Mouse (Mus musculus) layer of hippocampus, postnatal 25 days (tissue): Measurements from ENCODE around the gene Zscan29. TPM values are rescaled to one million over a fixed set of nuclear protein-coding genes. Genes with fewer than 3 reads are reported as not detected.

Experiments used
- DNase-seq, 2 experiments: peaks; one replicate each; pipeline ENCODE4 v3.0.0; 2022; ENCODE audit warnings: mixed read lengths in 2 of 2, low spot score in 1 of 2; ENCODE audit errors: extremely low spot score in 1 of 2
- total RNA-seq, 2 experiments: library from RNA; stranded (reverse); gene quantifications; 2 replicates each; pipeline ENCODE4 v1.2.3; 2021

Gene Zscan29
- total RNA-seq: 1 to 10 TPM; 6.1 to 6.4 TPM

GRCm38 (mm10) chr2:121170980-121171742, at the start of gene Zscan29:
Zscan29 (minus strand) TSS chr2:121171125.
- peak; percentile 77 to 79 for DNase-seq

GRCm38 (mm10) chr2:121219994-121220393, 49.1 kb upstream of the Zscan29 start:
- no peak for DNase-seq

GRCm38 (mm10) chr2:121219177-121219576, 48.3 kb upstream of the Zscan29 start:
- no peak for DNase-seq

- DNase-seq: no peak
Observed at GRCm38 (mm10) chr2:121214491-121214890, 43.6 kb upstream of the Zscan29 start.

- DNase-seq: no peak
Observed at GRCm38 (mm10) chr2:121206541-121206940, 35.6 kb upstream of the Zscan29 start.

DNA sequence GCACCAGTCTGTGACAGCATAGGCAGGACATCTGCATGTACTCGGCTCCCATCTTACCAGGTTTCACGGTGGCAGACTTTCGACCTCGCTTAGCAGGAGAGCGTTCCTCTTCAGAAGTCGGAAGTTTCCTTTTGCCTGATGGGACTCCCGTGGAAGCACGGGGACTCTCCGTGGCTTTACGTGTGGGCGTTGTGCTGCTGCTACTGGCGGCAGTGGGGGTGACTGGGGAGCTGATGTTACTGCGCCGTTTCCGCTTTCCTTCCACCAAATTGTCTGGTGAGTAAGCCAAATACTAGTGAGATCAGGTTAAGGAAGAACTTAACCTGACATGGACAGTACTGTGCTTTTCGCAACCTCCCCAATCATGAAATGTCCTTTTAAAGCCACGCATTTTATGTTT, 33.4 kb upstream of the Zscan29 start:
- DNase-seq: no peak

DNA sequence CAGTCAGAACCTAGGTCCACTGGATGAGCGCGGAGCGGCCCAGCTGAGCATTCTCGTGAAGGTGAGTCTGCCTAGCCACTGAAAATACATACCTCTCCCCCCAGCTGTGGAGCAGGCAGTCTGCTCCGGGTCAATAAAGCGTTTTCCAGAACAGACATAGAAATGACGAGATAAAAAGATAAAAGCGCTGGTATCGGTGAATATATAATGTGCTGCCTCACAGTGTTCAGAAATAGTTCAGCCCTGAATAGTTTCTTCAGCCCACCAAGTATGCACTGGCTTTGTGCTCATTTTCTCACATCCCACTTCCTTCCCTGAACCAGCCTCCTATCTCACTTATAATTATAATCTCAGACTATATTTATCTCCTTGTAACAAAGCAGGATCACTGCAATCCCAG, 24.5 kb upstream of the Zscan29 start:
- DNase-seq: no peak

GRCm38 (mm10) chr2:121188530-121188929, 17.6 kb upstream of the Zscan29 start:
- no peak for DNase-seq

DNA sequence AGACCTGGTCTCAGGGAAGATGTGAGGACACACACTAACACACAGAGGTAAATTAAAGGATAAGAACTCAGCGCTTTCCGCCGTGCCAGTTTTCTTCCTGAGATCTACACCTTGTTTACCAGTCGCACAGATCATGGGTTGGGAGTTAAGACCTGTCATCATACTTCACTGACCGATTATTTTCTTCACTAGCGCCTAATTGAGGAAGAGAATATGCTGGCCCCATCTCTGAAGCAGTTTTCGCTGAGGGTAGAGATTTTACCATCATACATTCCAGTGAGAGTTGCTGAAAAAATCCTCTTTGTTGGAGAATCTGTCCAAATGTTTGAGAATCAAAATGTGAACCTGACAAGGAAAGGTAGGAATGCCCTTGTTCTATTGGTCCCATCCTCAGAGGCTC, 13.2 kb upstream of the Zscan29 start:
- no peak for DNase-seq

DNA sequence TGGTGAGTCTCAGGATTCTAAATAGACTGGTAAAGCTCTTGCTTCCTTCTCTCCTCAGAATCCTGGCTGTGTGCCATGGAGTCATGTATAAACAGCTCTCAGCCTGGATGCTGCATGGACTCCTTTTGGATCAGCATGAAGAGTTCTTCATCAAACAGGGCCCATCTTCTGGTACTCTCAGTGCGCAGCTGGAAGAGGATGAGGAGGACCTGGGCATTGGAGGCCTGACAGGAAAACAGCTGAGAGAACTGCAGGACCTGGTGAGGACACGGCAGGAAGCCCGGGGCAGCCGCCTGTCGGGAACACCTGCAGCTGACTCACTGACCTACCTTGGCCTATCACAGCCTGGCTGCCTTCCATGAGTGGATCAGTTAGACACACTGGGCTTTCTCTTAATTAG, 12.5 kb upstream of the Zscan29 start:
- DNase-seq: no peak

DNA sequence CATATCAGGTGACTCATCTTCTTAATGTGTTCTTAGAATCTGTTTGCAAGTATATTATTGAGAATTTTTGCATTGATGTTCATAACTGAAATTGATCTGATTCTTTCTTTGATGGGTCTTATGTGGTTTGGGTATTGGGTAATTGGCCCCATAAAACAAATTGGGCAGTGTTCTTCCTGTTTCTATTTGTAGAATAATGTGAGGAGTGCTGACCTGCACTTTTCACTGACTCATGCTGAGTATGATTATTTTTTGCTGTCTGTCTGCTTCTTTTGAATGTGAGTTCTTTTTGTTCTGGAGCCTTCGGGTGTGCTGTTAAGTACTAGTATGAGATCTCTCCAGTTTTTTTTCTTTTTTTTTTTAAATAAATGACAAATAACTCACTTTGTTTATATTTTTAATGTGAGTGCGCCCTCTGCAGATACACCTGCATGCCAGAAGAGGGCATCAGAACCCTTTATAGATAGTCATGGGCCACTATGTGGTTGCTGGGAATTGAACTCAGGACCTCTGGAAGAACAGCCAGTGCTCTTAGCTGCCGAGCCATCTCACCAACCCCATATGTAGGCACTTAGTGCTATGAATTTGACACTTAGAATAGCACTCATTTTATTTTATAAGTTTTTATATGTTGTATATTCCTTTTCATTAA, 8.0 kb upstream of the Zscan29 start:
- no peak for DNase-seq

DNA sequence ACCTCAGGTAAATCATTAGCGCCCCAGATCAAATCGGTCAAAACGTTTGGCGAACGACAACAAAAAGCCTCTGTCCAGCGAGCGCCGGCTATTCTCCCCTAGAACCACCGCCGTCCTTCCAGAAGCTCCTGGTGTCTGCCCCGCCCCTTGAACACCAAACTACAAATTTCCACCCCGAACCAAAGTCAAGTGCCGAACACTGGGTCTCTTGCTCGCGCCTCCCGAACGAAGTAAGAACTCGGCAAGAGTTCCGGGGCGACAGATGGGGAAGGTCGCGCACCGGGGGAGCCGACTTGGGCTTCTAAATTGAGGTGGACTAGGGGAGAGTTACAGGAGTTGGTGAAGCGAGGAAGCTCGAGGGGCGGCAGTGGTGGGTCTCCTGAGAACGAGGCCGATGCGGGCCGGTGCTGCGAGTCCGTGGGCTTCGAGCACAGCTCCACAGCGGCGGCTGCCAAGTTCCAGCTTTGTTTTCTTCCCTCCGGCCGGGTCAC, 399 bp downstream of the Zscan29 start, which contains the start of gene Tubgcp4:
TSS of gene Tubgcp4 (plus strand) at position 174 of the 491 bp plus-strand sequence.
- DNase-seq: no peak

DNA sequence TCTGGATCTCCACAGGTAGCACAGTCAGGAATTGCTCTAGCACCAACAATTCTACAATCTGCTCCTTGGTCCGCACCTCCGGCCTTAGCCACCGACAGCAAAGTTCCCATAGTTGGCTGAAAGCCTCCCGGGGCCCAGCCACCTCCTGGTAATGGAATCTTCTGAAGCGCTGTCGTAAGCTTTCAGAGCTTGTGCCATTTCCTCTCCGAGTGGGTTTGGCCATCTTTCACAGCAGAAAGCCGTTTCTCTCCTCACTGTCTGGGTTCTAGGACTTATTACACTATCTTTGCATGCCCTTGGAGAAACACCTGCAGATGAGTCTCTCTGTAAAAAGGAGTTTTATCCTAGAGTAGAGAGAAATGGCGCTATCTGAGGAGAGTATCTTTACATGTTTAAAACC, 1.0 kb downstream of the Zscan29 start:
- no peak for DNase-seq

DNA sequence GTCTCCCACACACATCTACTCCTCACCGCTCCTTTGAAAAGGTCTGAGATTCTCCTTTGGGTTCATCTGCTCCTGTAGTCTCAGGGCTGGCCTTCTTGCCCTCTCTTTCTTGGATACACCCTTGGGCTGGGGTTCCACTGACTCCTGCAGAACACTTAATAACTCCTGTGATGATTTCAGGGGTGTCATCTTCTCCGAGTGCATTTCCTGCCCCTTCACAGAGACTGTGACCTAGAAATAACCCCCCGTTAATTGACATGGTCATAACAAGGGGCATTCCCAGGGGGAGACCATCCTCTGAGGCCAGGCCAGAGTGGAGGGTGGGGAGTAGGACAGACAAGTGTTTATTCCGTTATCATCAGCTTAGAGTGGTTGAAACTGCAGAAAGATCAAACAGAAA, 1.8 kb downstream of the Zscan29 start:
- DNase-seq: no peak

- DNase-seq: no peak
Observed at GRCm38 (mm10) chr2:121153100-121153499, 17.8 kb downstream of the Zscan29 start.

DNA sequence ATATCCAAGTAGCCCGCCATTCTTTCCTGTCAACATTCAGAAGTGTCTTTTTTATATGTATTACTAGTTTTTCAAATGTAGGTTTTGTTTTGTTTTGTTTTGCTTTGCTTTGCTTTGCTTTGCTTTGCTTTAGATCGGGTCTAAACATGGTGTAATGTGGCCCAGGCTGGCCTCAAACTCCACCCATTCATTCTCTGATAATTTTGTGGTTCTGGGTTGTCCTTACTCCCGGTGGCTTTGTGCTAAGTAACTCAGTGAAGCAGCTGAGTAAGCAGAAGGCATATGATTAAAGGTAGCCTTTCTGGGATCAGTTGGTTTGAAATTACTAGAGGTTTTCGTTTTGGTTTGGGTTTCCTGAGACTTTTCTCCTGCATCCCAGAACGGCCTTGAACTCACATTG, 21.2 kb downstream of the Zscan29 start:
- no peak for DNase-seq

- no peak for DNase-seq
Observed at GRCm38 (mm10) chr2:121142415-121142814, 28.5 kb downstream of the Zscan29 start.

DNA sequence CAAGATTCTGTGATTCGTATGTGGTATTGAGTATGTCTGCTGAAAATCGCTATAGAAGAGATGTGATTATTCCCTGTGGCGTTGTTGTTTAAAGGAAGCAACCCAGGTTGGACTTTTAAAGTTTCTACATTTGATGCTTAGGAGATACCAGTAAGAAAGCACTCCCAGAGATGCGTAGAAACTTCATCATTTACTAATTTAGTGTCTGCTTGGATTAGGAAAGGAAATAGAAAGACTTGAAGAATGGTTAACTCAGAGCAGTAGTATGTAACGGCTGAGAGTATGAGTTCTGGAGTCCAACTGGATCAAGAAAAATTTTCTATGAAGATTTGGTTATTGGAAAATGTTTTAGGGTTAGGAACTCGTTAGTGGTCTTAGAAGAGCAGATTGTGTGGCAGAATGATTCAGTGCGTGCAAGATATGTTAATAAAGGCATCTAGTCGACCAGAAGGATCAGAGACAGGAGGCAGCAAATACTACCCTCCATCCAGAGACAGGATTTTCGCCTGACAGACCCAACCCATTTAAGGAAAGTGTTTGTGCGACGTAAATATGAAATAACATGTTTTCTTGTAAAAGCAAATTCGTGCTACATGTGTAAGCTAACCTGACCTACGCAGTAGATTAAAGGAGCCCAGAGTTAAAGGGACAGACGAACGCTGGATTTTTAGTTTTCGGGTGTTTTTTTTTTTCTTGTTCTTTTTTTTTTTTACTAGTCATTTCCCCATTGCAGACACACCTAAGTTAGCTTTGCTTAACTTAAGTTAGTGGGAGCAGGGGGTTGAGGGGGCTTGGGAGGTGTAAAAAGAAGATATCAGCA, 29.5 kb downstream of the Zscan29 start:
- DNase-seq: no peak

DNA sequence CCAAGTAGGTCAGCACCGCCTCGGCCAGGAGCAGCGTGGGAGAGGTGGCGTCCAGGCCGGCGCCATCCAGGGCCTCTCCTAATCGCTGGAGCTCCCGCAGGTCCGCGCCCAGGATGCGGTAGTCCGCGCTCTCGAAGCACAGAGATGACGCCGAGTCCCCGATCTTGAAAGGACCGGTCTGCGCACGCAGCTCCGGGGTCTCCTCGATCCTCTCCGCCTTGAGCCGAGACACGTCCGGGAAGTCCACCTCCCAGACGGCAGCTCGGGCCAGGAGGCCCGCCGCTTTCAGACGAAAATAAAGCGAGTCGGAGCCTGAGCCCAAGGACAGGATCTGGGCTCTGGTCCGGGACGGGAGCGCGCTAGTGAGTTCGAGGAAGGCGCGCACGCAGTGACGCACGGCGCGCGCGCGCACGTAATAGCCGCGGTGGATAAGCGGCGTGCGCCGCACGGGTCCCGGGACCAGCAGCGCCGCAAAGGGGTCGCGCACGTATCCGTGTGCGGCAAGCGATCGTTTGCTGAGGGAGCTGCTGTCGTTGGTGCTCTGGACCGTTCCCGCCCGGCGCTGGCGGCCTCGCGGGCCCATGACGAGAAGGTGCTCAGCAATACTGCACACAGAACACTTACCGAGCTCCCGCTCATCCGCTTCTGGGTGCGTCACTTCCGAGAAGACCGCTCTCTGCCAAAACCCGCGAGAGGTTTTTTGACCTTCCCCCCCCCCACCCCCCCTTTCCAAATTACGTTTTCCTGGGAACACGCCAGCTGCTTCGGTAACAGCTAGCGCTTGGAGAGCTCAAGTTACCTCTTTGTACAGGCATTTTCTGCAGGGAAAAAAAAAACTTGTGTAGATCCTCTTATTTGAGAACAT, 30.7 kb downstream of the Zscan29 start, which contains the start of the genes Adal and Lcmt2:
TSS of gene Adal (plus strand) at position 411 of the 865 bp plus-strand sequence.
TSS of gene Lcmt2 (minus strand) at position 636 of the 865 bp plus-strand sequence.
- DNase-seq: peak; percentile 84 to 94
